8 mouse cellular contexts compared by ENCODE assay signal in the genomic region with DNA sequence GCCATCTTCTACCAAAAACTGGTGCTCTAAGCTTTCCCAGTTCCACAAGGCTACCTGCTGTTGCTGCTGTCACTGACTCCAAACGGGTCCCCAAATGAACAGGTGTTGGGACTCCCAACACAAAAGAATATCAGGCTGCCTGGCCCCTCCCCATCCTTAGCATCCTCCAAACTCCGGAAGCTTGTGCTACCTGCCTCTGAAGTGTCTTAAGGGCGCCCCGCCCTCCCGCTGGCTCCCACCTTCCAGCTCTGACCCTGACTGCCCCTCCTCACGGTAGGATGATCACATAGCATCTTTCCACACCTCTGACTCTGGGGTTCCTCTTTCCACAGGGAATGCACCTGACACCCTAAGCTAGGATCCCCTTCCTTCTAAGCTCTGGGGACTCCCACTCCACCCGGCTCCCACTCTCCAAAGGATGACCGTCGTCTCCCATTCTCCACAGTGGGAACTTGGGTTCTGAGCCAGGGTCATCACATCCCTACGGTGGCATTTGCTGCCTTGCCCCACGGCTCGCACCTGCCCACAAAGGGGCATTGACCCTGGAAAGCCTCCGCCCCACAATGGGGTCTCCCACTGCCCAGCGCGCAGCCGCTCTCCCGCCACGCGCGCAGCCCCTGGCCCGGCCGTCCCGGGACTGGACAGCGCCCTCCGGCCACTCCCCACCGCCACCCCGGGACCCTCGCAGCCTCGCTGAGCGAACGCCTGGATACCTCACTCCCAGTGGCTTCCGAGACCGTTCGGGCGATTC. TPM values are rescaled to one million over a fixed set of nuclear protein-coding genes. Genes with fewer than 3 reads are reported as not detected.
DNase-seq lines count a peak whose midpoint lies in the region; ATAC-seq and TF ChIP-seq lines count a peak whose summit lies in the region.

No protein-coding gene starts in this region.

- TF ChIP-seq RAD21 in CH12.LX (IDR thresholded peaks at IDR 0.05; ENCODE audit: low read depth, low read length): no peak

- dilution Hi-C loops in CH12.LX (cut with MboI; ENCODE audit: extremely low pct_ligation_motif_present, extremely low pct_unique_long_range_greater_than_20kb, low sequenced_read_pairs): no loop called here

- H3K27ac ChIP-seq in heart, embryonic 13.5 days (replicated peaks): peak overlapping the region; percentile 58
- H3K27ac ChIP-seq in CH12.LX (ENCODE audit: insufficient read depth, low read depth): peak overlapping the region; percentile 10; the same call in 1 of the 2 replicates
- no peak overlapping the region for H3K27ac ChIP-seq in forebrain, embryonic 11.5 days (ENCODE audit: low read depth, low read length)
- H3K27ac ChIP-seq in liver, embryonic 14.5 days: peak overlapping the region; percentile 45

- DNase-seq in heart, postnatal 10 days: no peak
- no peak for DNase-seq in CH12.LX (ENCODE audit: extremely low read depth)
- peak; percentile 48 for DNase-seq in forebrain, embryonic 11.5 days (ENCODE audit: low spot score)
- no peak for DNase-seq in liver, embryonic 14.5 days (ENCODE audit: low read depth in 3 of 3, low spot score in 3 of 3)
- peak; percentile 47 for DNase-seq in testis, postnatal 10 days (ENCODE audit: low spot score)
- DNase-seq in frontal cortex, postnatal 14 days (ENCODE audit: low spot score in 2 of 2): no peak
- no peak for DNase-seq in cerebellum, postnatal 4 days (ENCODE audit: low spot score in 2 of 2)

- H3K9me3 ChIP-seq in heart, embryonic 13.5 days: no peaks in the 10 kb centered on the region
- no peaks in the 10 kb centered on the region for H3K9me3 ChIP-seq in CH12.LX (replicated peaks; ENCODE audit: low read length)
- H3K9me3 ChIP-seq in forebrain, embryonic 11.5 days (ENCODE audit: control insufficient read depth, low read length): no peaks in the 10 kb centered on the region
- H3K9me3 ChIP-seq in liver, embryonic 14.5 days (ENCODE audit: control insufficient read depth, low read length): no peaks in the 10 kb centered on the region

- intact Hi-C loops in heart, postnatal 10 days (cut with DNase I): no loop called here

- H3K4me1 ChIP-seq in heart, embryonic 13.5 days: peaks cover 23% of the 10 kb centered on the region
- peaks cover 5 to 25% of the 10 kb centered on the region in 2 experiments for H3K4me1 ChIP-seq in CH12.LX (ENCODE audit: control insufficient read depth in 1 of 2, insufficient read depth in 2 of 2)
- peaks cover 5% of the 10 kb centered on the region; the same call in 1 of the 2 replicates for H3K4me1 ChIP-seq in forebrain, embryonic 11.5 days (replicated peaks; ENCODE audit: control insufficient read depth, insufficient read depth, low read length)
- peaks cover 9 to 13% of the 10 kb centered on the region in 2 experiments for H3K4me1 ChIP-seq in liver, embryonic 14.5 days (replicated peaks; ENCODE audit: control insufficient read depth in 2 of 2, insufficient read depth in 2 of 2, low read length in 1 of 2)

- peak overlapping the region; percentile 95 for H3K9ac ChIP-seq in heart, embryonic 13.5 days
- peak overlapping the region; percentile 73 for H3K9ac ChIP-seq in CH12.LX (ENCODE audit: insufficient read depth, low read depth)
- peak overlapping the region; percentile 79 for H3K9ac ChIP-seq in forebrain, embryonic 11.5 days (ENCODE audit: low read length)
- H3K9ac ChIP-seq in liver, embryonic 14.5 days (replicated peaks): peak overlapping the region; percentile 86

- no peak for TF ChIP-seq POLR2A in CH12.LX (IDR thresholded peaks at IDR 0.05; ENCODE audit: low read depth, low read length)

- ATAC-seq in heart, embryonic 13.5 days (ENCODE audit: extremely low read depth, insufficient number of reproducible peaks, low FRiP score, low TSS enrichment): no peak; the same call in 1 of the 2 replicates
- peak; percentile 54; the same call in 1 of the 2 replicates for ATAC-seq in forebrain, embryonic 11.5 days (replicated peaks; ENCODE audit: low FRiP score)
- ATAC-seq in liver, embryonic 14.5 days (ENCODE audit: insufficient read depth): peak; percentile 27

- in situ Hi-C loops in CH12.LX (cut with MboI; ENCODE audit: low pct_ligation_motif_present, low pct_unique_long_range_greater_than_20kb, low sequenced_read_pairs): no loop called here

- H3K4me2 ChIP-seq in heart, embryonic 13.5 days: peak overlapping the region; percentile 98
- H3K4me2 ChIP-seq in CH12.LX (ENCODE audit: insufficient read depth, low read depth, poor library complexity, severe bottlenecking): peak overlapping the region; percentile 40
- peak overlapping the region; percentile 89 for H3K4me2 ChIP-seq in forebrain, embryonic 11.5 days (ENCODE audit: low read depth, low read length, severe bottlenecking)
- H3K4me2 ChIP-seq in liver, embryonic 14.5 days (ENCODE audit: low read depth): peak overlapping the region; percentile 77

- TF ChIP-seq CTCF in CH12.LX (conservative IDR thresholded peaks at IDR 0.05 in 1 of 2, IDR thresholded peaks at IDR 0.05 in 1 of 2; ENCODE audit: low read depth in 2 of 2, low read length in 2 of 2): no peak
- TF ChIP-seq CTCF in liver, embryonic 14.5 days (IDR thresholded peaks at IDR 0.05; ENCODE audit: low read depth): no peak

- peaks cover 68% of the 10 kb centered on the region for H3K36me3 ChIP-seq in heart, embryonic 13.5 days
- H3K36me3 ChIP-seq in CH12.LX (replicated peaks in 1 of 2; ENCODE audit: control insufficient read depth in 1 of 2, insufficient read depth in 1 of 2, low read length in 1 of 2): peaks cover 53 to 70% of the 10 kb centered on the region in 2 experiments
- peaks cover 12% of the 10 kb centered on the region for H3K36me3 ChIP-seq in forebrain, embryonic 11.5 days (ENCODE audit: control insufficient read depth, insufficient read depth, low read length)
- peaks cover 40% of the 10 kb centered on the region for H3K36me3 ChIP-seq in liver, embryonic 14.5 days (replicated peaks; ENCODE audit: control insufficient read depth, insufficient read depth, low read depth)

- H3K79me2 ChIP-seq in CH12.LX (replicated peaks; ENCODE audit: control insufficient read depth, extremely low read depth, insufficient read depth, poor library complexity, severe bottlenecking): peaks cover 17% of the 10 kb centered on the region

- TF ChIP-seq EP300 in CH12.LX (IDR thresholded peaks at IDR 0.05; ENCODE audit: low read length): no peak
- TF ChIP-seq EP300 in liver, embryonic 14.5 days (IDR thresholded peaks at IDR 0.05; ENCODE audit: low read depth): no peak

- H3K27me3 ChIP-seq in heart, embryonic 13.5 days (replicated peaks): no peaks in the 10 kb centered on the region
- H3K27me3 ChIP-seq in CH12.LX (replicated peaks): no peaks in the 10 kb centered on the region
- no peaks in the 10 kb centered on the region for H3K27me3 ChIP-seq in forebrain, embryonic 11.5 days (ENCODE audit: control insufficient read depth, insufficient read depth, low read length)
- H3K27me3 ChIP-seq in liver, embryonic 14.5 days (ENCODE audit: control insufficient read depth, insufficient read depth, low read length): no peaks in the 10 kb centered on the region

- peak overlapping the region; percentile 99 for H3K4me3 ChIP-seq in heart, embryonic 13.5 days
- peak overlapping the region; percentile 79 to 90 (median 89) for H3K4me3 ChIP-seq in CH12.LX (replicated peaks in 1 of 3; ENCODE audit: low read depth in 2 of 3, low read length in 2 of 3, poor library complexity in 1 of 3)
- peak overlapping the region; percentile 79 for H3K4me3 ChIP-seq in forebrain, embryonic 11.5 days (ENCODE audit: low read depth, low read length)
- H3K4me3 ChIP-seq in liver, embryonic 14.5 days (ENCODE audit: insufficient read depth in 1 of 2, low read depth in 2 of 2, low read length in 2 of 2): peak overlapping the region; percentile 70 to 89

- under 1% methylated on average over 35 of the region's 35 CpGs for WGBS in heart, embryonic 13.5 days
- WGBS in forebrain, embryonic 11.5 days: under 1% methylated on average over 35 of the region's 35 CpGs
- 2% methylated on average over 34 of the region's 35 CpGs for WGBS in liver, embryonic 14.5 days (ENCODE audit: insufficient replicate concordance)

RNA-seq across cellular contexts. Expression of a gene that starts 0.4 kb away (rescaled TPM):
- 65.5 and 75.4 TPM in 2 replicates for polyA plus RNA-seq in heart, embryonic 13.5 days (2015; fragmentation: Nextera tagmentation; extraction: Ambion mirVana)
- total RNA-seq in heart, postnatal 10 days (2021): 10 to 100 TPM; 42.6 to 47.8 TPM
- total RNA-seq in CH12.LX (2012; rRNA removed): 54.0 and 54.9 TPM in 2 replicates
- 55.9 and 57.2 TPM in 2 replicates for total RNA-seq in CH12.LX (2014; rRNA removed)
- 91.8 and 96.5 TPM in 2 replicates for polyA plus RNA-seq in CH12.LX (2012; ENCODE audit: insufficient read length, low read depth)
- 169 and 178 TPM in 2 replicates for polyA plus RNA-seq in forebrain, embryonic 11.5 days (2014; fragmentation: Nextera tagmentation; extraction: Ambion mirVana)
- 26.5 and 29.2 TPM in 2 replicates for polyA plus RNA-seq in liver, embryonic 14.5 days (2012; rRNA removed)
- 30.6 and 36.8 TPM in 2 replicates for polyA plus RNA-seq in liver, embryonic 14.5 days (2014; fragmentation: Nextera tagmentation; extraction: Ambion mirVana)

RNA-seq across cellular contexts. Expression of a gene that starts 8.5 kb away (rescaled TPM):
- polyA plus RNA-seq in heart, embryonic 13.5 days (2015; fragmentation: Nextera tagmentation; extraction: Ambion mirVana): 23.6 and 28.7 TPM in 2 replicates
- 1 to 10 TPM; 5.2 to 5.7 TPM for total RNA-seq in heart, postnatal 10 days (2021)
- total RNA-seq in CH12.LX (2012; rRNA removed): 39.4 and 40.5 TPM in 2 replicates
- 32.9 and 34.8 TPM in 2 replicates for total RNA-seq in CH12.LX (2014; rRNA removed)
- 23.6 and 23.8 TPM in 2 replicates for polyA plus RNA-seq in CH12.LX (2012; ENCODE audit: insufficient read length, low read depth)
- 29.9 and 32.5 TPM in 2 replicates for polyA plus RNA-seq in forebrain, embryonic 11.5 days (2014; fragmentation: Nextera tagmentation; extraction: Ambion mirVana)
- polyA plus RNA-seq in liver, embryonic 14.5 days (2012; rRNA removed): 20.5 and 22.8 TPM in 2 replicates
- polyA plus RNA-seq in liver, embryonic 14.5 days (2014; fragmentation: Nextera tagmentation; extraction: Ambion mirVana): 32.6 and 38.0 TPM in 2 replicates

RNA-seq across cellular contexts. Expression of a gene that starts 15.1 kb away (rescaled TPM):
- polyA plus RNA-seq in heart, embryonic 13.5 days (2015; fragmentation: Nextera tagmentation; extraction: Ambion mirVana): 39.2 and 42.0 TPM in 2 replicates
- total RNA-seq in heart, postnatal 10 days (2021): 10 to 100 TPM; 20.7 to 21.3 TPM
- total RNA-seq in CH12.LX (2012; rRNA removed) (53.2 and 65.4 TPM in 2 replicates), CH12.LX (2014; rRNA removed) (87.5 and 93.2 TPM in 2 replicates)
- polyA plus RNA-seq in CH12.LX (2012; ENCODE audit: insufficient read length, low read depth): 53.2 and 67.1 TPM in 2 replicates
- 64.9 and 67.6 TPM in 2 replicates for polyA plus RNA-seq in forebrain, embryonic 11.5 days (2014; fragmentation: Nextera tagmentation; extraction: Ambion mirVana)
- polyA plus RNA-seq in liver, embryonic 14.5 days (2012; rRNA removed): 40.2 and 49.0 TPM in 2 replicates
- polyA plus RNA-seq in liver, embryonic 14.5 days (2014; fragmentation: Nextera tagmentation; extraction: Ambion mirVana): 71.2 and 79.5 TPM in 2 replicates

RNA-seq across cellular contexts. Expression of a gene that starts 25.7 kb away (rescaled TPM):
- 73.0 and 81.6 TPM in 2 replicates for polyA plus RNA-seq in heart, embryonic 13.5 days (2015; fragmentation: Nextera tagmentation; extraction: Ambion mirVana)
- total RNA-seq in heart, postnatal 10 days (2021): 10 to 100 TPM; 66.3 to 67.5 TPM
- total RNA-seq in CH12.LX (2012; rRNA removed) (32.4 and 42.7 TPM in 2 replicates), CH12.LX (2014; rRNA removed) (38.0 and 39.5 TPM in 2 replicates)
- 27.2 and 27.6 TPM in 2 replicates for polyA plus RNA-seq in CH12.LX (2012; ENCODE audit: insufficient read length, low read depth)
- polyA plus RNA-seq in forebrain, embryonic 11.5 days (2014; fragmentation: Nextera tagmentation; extraction: Ambion mirVana): 55.9 and 59.9 TPM in 2 replicates
- polyA plus RNA-seq in liver, embryonic 14.5 days (2012; rRNA removed): 28.9 and 43.4 TPM in 2 replicates
- polyA plus RNA-seq in liver, embryonic 14.5 days (2014; fragmentation: Nextera tagmentation; extraction: Ambion mirVana): 71.9 and 76.5 TPM in 2 replicates

RNA-seq across cellular contexts. Expression of a gene that starts 49.6 kb away (rescaled TPM):
- polyA plus RNA-seq in heart, embryonic 13.5 days (2015; fragmentation: Nextera tagmentation; extraction: Ambion mirVana): 28.5 and 29.4 TPM in 2 replicates
- 10 to 100 TPM; 34.8 to 36.0 TPM for total RNA-seq in heart, postnatal 10 days (2021)
- total RNA-seq in CH12.LX (2012; rRNA removed) (45.8 and 52.2 TPM in 2 replicates), CH12.LX (2014; rRNA removed) (64.9 and 66.0 TPM in 2 replicates)
- polyA plus RNA-seq in CH12.LX (2012; ENCODE audit: insufficient read length, low read depth): 61.6 and 66.2 TPM in 2 replicates
- polyA plus RNA-seq in forebrain, embryonic 11.5 days (2014; fragmentation: Nextera tagmentation; extraction: Ambion mirVana): 41.0 and 43.9 TPM in 2 replicates
- 9.7 and 16.2 TPM in 2 replicates for polyA plus RNA-seq in liver, embryonic 14.5 days (2012; rRNA removed)
- 29.0 and 30.0 TPM in 2 replicates for polyA plus RNA-seq in liver, embryonic 14.5 days (2014; fragmentation: Nextera tagmentation; extraction: Ambion mirVana)

Comparison
In these comparisons a context has a peak if more than half of its experiments do, and no peak if none do; other contexts are left out.
1. H3K4me2 ChIP-seq: peak in every context shown above with its lines; median percentile 98 in heart, embryonic 13.5 days; 89 in forebrain, embryonic 11.5 days; 77 in liver, embryonic 14.5 days; 40 in CH12.LX.
2. DNase-seq: peak in forebrain, embryonic 11.5 days (single experiment) and testis, postnatal 10 days (single experiment); none in heart, postnatal 10 days (0 of 2), CH12.LX (single experiment), liver, embryonic 14.5 days (0 of 3), frontal cortex, postnatal 14 days (0 of 2) and cerebellum, postnatal 4 days (0 of 2).
3. Peak in every context shown above with its lines, with median percentiles within 50 percentile points of each other: H3K4me3 ChIP-seq and H3K9ac ChIP-seq.